Mouse (Mus musculus) brain, embryonic 18.5 days (tissue): Measurements from ENCODE around the gene Tmem26.

Experiments used
- DNase-seq: peaks from one replicate; pipeline ENCODE4 v3.0.0-alpha.2; 2012; ENCODE audit warnings: low read depth, low spot score

Gene Tmem26

DNA sequence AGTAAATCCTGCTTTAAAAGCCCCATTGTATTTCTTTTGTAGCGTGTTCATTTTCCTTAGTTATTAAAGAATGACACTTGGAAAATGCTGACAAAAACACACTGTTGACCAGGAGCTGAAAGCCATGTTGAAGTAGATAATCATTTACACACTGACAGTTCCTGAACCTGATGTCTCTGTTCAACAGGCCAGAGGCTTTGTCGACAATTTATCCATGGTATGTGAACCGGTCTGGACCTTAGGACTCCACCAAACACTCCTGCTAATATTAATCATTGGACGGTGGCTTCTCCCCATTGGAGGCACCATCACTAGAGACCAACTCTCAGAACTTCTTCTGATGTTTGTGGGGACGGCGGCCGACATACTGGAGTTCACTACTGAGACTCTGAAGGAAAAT, 27.5 kb downstream of the Tmem26 start:
- no peak for DNase-seq

DNA sequence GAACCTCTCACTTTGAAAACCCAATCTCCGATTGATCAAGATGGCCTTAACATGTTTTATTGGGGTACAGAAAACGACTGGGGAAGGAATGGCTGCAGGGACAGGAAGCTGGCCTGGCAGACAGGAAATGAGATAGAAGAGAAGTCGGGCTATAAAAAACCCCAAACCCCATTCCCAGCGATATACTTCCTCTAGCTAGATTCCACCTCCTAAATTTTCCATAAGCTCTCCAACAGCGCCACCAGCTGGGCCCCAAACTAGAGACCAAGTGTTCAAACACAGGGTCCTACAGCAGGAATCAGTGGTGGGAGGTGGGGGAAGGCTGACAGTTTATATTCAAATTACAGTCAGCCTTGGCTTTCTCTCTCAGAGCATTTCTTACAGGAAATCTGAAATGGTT, 35.8 kb downstream of the Tmem26 start:
- DNase-seq: no peak

DNA sequence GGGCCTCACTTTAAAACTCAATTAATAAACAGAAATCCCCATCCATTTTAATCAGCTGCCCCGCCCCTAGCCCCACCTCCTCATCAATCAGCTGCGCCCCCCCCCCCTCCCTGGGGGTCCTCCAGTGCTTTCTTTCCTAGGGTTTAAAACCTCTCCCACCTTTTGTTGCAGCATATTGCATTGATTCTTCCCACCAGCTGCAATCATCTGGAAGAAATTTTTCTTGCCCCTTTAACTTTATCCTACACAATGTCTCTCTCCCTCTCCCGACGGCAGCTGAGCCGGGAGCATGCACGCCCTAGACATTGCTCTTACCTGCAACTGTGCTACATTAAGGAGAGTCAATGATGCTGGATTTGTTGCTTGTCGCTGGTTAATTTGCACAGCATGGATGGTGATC, 36.3 kb downstream of the Tmem26 start:
- DNase-seq: no peak

DNA sequence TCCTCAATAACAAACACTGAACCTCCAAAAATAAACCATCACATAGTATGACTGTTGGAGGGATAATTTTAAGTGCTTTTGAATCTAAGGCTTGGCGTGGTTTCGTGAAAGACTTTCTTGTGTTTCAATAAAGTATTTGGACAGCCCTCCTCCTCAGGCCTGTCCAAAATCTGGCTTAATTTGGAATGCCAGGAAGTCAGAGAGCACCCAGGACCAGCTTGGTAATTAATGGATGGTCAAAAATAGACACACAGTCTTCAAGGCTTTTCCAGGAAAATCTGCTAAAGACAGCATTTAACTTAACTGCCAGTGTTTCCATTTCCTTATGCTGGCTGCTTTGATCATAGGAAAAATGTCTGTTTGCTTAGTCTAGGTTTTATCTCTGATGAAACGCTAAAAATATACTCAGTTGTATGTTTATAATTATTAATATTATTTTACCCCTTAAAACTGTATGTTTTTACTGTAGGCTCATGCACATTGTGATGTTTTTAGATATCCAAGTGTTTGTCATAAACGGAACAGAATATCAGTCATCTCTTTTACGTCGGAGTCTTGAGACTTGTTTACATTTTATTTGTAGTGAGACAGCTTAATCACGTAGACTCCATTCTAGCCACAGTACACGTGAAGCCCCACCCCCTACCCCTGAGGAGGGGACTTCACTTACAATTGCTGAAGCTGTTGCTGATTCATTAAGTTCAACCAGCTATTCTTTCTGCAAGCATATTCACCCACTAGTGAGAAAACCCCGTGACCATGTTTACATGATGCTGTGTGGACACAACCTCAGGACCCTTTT, 57.8 kb downstream of the Tmem26 start:
- DNase-seq: no peak

DNA sequence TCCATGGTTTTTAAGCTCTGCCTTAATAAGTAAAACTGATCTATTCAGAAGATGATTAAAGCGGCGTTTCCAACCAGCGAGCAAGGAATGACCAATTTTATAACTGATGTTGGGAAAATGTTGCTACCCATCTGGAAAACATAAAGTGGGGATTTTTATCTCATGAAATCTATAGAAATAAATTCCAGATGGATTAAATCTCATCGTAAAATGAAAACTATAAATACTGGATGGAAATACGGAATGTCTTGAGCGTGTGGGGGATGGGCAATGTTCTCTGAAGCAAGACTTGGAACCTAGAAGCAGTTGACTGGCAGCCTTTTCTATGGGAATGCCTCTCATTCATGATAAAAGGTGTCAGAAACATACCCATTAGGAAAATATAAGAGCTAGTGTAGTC, 59.3 kb downstream of the Tmem26 start:
- DNase-seq: no peak

DNA sequence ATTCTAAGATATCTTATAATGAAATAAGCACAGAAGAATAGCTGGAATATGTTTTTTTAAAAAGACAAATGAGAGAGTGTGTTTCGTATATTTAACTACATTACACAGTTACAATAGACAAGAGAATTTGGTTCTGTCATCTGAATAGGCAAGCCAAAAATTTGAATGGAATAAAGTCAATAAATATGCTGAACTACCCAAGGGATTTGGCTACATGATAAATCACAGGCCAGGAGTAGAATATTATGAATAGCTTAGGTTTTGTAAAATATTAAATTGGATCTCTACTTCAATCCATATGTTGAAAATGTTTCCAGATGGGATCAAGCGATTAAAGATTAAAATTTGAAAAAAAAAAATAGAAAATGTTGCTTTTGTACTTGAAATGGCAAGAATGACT, 60.4 kb downstream of the Tmem26 start:
- no peak for DNase-seq

DNA sequence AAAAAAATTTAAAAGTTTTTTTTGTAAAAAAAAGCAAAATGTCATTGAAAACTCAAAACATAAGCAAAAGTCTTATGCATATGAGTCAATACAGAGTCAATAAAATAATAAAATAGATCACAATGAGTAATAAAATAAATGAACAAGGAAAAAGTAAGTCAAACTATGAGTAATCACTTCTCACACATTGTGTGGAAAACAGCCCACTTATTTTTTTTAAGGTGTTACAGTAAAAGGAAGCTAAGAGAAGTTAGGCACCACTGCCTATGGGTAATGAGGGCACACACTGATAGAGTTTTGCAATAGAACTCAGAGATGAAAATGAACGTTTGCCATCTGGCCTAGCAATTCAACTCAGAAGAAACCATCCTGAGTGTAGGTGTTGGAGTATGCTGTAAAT, 61.0 kb downstream of the Tmem26 start:
- no peak for DNase-seq

DNA sequence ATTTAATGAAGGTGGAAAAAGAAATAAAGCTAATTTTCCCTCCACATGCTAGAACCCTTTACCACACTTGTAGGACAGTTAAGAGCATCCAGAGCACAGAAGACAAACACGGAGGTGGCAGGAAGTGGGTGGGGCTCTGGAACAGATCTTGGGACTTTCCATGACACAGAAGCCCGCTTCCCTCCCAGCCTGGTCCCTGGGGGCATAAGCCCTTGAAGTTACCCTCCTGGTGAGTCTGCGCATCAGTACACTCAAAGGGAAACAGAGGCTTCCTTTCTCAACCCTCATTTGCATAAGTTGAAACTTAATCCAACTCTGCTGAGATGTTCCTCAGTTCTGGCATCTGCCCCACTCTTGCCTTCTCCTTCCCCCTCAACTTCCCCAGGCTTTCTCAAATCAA, 72.0 kb downstream of the Tmem26 start:
- no peak for DNase-seq

DNA sequence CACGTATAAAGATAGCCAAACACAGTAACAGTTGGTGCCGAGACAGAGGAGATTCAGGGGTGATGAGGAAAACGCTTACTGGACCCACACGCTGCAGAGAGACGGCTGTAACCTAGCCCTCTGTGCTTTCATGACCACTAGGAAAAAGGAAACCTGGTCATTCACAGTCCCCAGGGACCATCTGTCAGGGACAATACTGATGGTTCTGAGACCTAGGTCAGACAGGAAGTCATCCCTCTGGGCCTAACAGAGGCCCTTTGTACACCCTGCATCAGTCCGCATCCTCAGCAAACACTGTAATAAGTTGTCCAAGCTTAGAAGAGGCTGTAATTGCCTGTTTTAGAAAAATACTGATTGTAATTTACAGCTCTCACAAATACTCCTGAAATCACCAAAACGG, 76.4 kb downstream of the Tmem26 start:
- no peak for DNase-seq

DNA sequence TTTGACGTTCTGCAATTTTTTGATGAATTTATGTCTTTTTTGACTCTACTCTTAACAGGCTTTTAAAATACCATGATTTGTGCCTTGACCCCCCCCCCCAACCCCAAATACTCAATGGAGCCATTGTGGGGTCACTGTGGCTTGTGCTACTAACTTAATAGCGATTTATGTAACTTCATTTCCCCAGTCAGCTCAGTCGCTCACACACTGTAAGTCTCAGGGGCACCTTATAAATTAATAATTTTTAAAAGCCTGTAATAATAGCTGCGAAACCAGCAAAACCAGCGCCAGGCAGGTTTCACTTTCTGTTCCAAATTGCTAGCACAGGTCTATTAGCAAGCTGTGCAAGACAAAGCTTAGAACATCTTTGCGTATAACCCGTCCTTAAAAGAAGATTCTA, 76.9 kb downstream of the Tmem26 start:
- DNase-seq: no peak

DNA sequence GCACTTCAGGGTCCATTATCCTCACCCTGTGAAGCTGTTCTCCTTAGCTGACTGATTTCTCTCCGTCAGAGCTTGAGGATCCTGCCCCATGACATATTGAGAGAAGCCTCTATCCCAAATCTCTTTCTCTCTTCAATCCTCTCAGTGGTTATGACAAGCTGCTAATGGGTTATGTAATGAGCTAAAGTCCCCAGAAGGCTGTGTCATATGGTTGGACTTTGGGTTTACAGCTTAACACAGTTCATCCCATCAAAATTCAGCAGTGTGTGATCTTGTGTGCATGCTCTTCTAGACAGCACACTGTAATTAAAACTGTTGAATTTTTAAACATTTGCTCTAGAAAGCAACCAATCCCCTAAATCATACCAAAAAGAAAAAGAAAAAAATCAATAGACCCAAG, 82.9 kb downstream of the Tmem26 start:
- no peak for DNase-seq

DNA sequence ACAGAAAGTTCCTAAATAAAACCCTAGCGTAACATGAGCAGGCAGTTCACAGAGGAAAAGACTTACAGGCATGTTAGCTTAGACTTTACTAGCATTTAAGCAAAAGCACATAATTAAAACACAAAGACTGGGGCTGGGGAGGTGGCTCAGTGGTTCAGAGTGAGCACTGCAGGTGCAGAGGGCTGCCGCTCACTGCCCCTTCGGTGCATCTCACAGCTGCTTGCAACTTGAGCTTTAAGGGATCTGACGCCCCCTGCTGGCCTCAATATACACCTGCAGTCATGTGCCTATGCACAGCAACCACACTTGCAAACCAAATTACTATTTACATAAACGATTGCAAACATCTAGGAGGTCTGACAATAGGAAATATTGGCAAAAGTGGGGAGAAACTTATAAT, 87.5 kb downstream of the Tmem26 start:
- DNase-seq: no peak

DNA sequence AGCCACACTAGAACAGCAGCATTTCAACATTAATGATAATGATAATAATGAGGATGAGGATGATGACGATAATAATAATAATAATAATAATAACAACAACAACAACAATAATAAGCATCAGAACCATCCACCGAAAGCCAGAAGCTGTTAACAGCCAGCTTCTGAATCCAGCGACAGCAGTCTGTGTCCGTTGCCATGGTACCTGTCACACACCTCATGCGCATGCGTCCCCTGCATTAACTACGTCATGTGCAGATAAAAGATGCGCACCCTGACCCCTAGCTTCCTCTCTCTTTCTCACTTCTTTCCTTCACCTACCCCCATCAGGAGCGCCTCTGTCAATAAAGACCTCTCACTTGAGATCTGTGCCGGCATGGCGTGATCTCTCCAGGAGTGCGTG, 89.3 kb downstream of the Tmem26 start:
- DNase-seq: no peak

DNA sequence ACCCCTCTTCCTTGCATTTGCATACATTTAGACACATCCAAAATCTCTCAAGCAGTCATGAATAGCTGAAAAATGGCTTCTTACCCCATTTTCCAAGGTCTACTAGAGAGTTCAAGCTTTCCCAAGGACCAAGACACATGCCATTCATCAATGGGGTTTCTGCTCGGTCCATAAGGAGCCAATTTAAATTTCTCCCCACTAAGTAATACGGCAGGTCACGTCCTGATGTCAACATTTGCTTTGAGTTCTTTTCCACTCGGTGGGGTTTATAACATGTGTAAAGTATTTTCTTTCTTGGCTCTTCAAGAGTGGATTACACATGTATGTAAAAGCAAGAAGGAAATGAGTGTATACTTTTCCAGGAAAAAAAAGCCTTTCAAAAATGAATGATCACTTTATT, 93.8 kb downstream of the Tmem26 start:
- no peak for DNase-seq

DNA sequence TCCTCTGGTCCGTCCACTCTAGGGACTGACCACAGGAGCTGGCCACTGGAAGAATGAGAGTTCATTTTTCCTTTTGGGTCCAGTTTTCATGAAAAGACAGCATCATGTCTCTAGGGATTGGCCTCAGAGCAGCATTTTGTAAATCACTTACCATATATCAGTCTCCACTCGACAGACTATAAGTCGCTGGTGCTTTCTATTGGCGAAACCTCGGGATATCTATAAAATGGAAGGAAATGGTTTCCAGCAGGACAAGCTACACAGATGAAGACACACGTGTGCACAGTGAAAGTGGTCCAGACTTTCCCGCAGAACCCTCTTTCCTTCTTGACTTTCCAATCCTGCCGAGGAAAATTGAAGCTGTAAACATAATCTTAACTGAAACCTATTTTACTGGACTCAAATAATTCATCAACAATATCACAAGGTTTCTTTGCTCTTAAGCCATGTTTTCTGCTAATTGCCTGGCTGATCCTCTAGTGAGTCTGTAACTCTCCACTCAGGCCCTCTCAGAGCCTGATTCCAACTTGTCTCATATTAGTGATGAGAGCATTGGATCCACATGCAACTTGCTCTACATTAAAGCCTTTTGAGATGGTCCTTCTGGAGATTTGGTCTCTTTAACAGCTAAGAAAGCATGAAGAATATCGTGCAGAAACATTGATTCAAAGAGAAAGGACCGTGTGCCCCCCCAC, 94.8 kb downstream of the Tmem26 start:
- no peak for DNase-seq

DNA sequence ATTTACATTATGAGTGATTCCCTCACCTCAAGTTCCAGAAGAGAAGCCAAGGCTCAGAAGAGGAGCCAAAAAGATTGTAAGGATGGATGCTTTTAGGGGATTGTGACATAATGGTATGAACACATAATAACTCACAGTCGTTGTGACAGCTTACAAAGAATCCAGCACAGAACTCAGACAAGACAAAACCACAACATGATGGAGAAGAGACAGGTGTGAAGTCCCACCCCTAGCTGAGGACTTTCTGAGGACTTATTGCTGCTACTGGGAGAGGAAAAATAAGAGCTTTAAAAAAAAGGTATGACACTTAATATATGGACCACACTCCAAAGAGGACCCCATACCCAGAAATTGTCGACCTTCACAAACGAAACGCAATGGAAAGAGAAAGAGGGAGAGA, 101.1 kb downstream of the Tmem26 start:
- DNase-seq: no peak
